Mouse (Mus musculus) brain, embryonic 18.5 days (tissue): ENCODE data around the gene Crlf3.
"Not testable (repeated sequence)": the region's sequence is repeated elsewhere in the genome, so short reads cannot be mapped to it uniquely, and the experiment has no call there.

Source experiments
- DNase-seq: peaks from one replicate; pipeline ENCODE4 v3.0.0-alpha.2; 2012; ENCODE audit warnings: low read depth, low spot score

Gene Crlf3

DNA sequence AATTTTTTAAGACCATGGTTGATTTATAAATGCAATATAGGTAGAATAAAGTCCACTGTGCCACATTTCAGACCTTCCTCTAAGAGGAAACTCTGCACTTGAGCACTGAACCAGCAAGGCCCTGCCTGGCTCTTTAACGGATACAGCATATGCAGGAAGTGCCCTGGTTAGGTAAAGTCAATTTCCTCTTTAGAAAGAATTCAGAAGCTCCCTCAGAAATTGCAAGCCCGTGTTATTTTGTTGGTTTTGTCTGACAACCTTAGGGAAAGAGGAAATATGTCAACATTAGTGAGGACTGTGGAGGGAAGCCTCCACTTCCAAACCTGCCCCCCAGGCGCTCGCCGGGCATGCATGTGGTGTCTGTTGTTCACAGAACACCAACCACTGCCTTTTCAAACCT lies 13.2 kb downstream of the Crlf3 start:
- DNase-seq: no peak

DNA sequence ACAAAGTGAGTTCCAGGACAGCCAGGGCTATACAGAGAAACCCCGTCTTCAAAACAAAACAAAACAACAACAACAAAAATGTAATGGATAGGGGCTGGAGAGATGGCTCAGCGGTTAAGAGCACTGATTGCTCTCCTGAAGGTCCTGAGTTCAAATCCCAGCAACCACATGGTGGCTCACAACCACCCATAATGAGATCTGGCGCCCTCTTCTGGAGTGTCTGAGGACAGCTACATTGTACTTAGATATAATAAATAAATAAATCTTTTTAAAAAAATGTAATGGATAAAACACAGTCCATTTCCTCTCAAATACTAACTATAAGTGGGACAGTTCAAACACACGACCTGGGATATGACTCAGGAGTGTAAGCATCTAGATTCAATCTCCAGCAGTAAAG lies 14.4 kb downstream of the Crlf3 start:
- DNase-seq: not testable (repeated sequence)

DNA sequence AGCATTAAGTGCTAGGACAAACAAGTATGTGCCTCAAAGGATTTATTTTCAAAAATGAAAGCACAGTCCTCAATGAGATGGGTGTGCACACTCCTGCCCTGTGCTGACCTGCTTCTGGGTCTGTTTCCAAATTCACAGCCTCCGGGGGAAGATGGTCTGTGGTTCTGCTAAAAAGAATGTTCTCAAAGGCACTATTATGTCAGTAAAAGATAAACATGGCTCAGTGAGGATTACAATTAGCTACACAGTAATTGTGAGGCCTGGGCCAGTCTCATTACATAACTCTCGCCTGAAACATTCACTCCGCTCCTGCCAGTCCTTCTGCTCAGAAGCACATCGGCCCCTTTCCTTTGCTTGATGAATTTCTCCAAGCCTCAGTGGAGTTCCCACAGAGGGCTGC lies 18.6 kb downstream of the Crlf3 start:
- no peak for DNase-seq

DNA sequence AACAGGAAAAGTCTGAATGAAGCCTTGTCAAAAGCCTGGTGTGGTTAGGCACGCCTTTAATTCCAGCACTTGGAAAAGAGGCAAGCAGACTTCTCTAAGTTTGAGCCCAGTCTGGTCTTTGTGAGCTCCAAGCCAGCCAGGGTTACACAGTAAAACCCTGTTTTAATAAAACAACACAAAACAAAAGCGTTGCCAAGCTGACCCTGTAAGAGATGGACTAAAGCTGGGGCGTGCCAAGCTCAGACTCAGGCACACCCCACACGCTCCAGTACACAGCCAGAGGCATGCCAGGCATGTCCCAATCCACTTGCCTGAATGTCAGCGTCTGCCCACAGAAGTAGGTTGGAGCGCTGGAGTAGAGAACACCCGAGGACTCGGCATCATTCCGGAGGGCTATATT lies 24.6 kb downstream of the Crlf3 start:
- DNase-seq: no peak

DNA sequence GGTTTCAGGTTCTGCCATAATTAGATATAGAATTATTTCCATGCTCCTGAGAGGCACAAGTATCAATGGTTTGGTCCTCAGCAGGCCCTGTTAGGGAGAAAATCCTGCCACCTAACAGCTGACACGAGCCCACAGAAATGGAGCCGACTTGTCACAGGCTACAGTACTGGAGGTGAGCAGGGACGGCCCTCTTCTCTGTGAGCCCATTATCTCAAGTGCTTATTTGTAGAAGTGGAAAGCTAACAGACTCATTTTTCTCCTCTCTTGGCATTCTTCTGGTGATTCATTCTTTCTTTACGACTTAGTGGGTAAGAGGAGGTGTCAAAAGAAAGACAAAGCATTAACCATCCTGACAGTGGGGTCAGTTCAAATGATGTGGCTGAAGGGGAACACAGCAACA lies 26.1 kb downstream of the Crlf3 start:
- DNase-seq: no peak

DNA sequence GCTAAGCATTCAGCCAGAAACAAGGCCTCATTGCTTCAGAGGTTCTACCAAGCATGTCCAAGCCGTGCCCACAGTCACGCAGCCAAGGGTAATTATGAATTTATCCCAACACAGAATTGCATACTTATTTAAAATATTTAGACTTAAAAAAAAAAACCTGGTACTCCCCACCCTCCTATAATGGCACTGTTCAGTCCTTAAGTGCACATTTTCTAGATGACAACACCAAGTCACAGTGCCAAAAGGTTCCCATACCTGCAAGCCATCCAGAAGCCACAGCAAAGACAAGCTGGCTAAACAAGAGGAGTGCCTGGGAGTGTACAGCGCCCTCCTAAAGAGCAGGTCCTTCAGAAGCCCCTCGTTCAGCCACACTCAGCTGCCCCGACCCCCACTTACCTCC lies 27.6 kb downstream of the Crlf3 start:
- no peak for DNase-seq

DNA sequence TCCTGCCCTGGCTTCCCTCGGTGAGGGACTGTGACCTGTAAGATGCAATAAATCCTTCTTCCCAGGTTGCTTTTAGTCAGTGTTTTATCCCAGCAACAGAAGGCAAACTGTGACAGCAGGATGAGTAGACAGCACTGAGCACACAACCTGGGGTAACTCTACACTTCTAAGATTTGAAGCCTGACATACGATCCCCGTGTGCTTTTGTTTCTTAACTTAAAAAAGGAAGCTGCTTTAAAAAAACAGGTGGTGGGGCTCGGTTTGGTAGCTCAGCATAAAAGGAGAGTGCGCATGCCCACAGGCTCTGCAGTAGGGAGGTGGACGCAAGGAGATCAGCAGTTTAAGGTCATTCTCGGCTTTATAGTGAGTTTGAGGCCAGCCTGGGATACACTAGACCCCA lies 28.3 kb downstream of the Crlf3 start:
- no peak for DNase-seq

DNA sequence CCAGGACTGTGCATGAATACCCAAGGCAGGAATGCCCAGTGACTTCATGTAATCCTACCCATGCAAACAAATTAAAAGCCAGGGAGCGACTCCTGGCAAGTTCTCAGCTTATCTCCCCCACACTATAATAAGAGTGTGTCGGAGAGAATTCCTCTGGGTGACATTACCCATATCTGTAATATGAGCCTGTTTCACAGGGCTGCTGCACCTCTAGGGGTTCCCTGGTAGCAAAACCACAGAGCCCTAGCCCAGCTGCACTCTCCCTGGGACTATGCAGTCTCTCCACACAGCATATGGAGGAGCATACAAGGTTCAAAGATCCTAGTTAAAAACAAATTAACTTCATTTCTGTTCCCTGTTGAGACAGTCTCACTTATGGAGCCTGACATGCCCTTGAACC lies 30.7 kb downstream of the Crlf3 start:
- DNase-seq: no peak

DNA sequence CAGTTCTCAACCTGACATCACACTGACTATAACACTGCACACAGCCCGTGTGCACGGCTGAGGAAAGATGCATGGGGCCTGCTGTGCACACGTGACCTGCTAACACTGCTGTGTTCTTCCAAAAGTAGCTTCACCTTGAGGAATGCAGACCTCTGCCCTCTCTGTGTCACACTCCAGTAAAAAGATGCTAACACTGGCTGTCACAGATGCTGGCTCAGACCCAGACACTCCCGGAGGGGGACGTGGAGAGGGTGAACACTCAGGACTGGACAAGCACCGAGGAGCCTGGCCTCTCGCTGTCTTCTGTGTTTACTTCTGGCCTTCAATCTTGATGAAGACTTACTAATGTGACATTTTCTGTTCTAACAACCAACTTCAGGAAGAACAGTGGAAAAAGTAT lies 33.9 kb downstream of the Crlf3 start:
- no peak for DNase-seq

DNA sequence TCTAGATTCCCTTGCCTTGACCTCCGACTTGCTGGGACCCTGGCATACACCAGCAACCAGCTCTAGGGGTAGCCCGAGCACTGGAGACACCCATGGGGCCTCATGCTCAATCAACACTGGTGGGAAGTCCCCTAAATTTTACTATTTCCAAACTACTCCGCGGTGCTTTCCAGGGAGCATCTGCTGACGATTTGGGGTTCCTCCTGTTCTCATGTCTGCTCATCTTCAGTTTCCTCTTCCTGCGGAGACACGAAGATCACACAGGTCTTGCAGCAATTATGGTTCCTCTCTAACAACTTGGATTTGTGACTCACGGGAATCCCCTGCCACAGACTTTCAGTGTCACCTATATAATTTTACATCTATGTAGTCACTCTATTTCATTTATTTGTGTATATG lies 37.4 kb downstream of the Crlf3 start:
- DNase-seq: no peak

DNA sequence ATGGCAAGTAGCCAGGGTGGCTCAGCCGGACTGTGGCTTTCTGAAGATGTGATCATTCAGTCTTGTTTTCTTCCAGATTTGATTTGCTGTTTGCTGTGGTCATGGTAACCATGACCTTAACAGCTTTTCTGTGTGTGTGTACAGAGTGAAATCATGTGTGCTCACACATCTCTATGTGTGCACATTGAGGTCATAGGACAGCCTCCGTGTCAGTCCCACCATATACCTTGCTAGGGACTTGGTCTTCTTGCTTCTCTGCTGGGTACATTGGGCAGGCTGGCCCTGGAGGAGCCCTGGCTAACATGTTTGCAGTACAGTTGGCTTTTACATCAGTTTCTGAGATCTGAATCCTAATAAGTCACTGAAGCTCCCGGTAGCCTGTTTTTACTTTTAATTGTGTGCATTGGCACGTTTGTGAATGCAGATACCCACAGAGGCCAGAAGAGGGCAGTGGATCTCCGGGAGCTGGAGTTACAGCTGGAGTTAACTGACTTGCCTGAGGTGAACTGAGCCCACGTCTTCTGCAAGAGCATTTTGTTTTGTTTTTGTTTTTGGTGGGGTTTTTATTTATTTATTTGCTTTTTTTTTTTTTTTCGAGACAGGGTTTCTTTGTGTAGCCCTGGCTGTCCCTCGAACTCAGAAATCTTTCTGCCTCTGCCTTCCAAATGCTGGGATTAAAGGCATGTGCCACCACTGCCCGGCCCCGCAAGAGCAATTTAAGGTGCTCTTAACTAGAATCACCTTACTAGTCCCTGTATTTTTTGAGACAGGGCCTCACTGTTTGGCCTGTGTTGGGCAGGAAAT lies 38.0 kb downstream of the Crlf3 start:
- no peak for DNase-seq

DNA sequence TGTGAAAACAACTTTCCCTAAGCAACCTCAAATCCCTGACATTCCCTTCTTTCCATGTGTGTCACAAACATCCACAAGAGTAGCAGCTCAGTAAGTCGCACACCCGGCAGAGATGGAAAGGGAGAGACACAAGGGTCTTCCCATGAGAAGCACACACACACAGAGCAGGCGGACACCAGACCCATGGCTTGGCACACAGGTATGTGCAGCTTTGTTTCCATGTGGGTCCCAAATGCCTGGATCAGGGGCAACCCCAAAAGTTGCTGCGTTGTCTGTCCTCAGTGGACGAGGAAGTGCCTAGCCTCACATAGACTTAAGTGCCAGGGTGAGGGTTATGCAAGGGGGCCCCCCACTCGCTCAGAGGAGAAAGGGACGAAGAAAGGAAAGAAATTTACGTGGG lies 43.3 kb downstream of the Crlf3 start:
- DNase-seq: no peak

DNA sequence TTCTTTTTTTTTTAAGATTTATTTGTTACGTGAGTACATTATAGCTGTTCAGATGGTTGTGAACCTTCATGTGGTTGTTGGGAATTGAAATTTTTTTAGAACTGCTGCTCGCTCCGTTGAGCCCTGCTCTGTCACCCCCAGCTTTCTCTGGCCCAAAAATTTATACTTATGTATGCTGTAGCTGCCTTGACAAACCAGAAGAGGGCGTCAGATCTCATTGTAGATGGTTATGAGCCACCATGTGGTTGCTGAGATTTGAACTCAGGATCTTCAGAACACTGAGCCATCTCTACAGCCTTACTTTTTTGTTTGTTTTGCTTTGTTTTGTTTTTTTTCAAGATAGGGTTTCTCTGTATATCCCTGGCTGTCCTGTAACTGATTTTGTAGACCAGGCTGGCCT lies 59.5 kb downstream of the Crlf3 start:
- no peak for DNase-seq

DNA sequence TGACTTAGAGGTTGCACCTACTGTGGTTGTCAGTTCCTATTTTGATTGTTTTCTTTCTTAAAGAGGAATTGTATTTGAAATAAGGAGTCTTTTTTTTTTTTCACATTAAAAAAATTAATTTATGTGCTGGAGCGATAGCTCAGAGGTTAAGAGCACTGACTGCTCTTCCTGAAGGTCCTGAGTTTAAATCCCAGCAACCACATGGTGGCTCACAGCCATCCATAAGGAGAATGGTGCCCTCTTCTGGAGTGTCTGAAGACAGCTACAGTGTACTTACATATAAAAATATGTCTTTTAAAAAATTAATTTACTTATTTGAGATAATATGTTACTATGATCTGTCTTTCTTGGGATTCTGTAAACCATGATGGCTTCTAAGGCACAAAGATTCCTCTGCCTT lies 61.0 kb downstream of the Crlf3 start:
- no peak for DNase-seq

DNA sequence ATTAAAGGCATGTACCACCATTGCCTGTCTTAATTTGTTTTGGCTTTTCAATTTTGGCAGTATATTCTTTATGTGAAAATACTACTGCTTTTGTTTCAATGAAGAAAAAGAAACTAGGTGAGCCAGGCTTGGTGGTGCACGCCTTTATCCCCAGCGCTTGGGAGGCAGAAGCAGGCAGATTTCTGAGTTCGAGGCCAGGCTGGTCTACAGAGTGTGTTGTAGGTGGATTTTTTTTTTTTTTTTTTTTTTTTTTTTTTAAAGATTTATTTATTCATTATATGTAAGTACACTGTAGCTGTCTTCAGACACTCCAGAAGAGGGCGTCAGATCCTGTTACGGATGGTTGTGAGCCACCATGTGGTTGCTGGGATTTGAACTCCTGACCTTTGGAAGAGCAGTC lies 64.3 kb downstream of the Crlf3 start:
- not testable (repeated sequence) for DNase-seq
